Mouse (Mus musculus) NIH3T3 (cell line): ENCODE measurements around the gene Pkdrej.
A peak's percentile ranks its signal among the peaks of the same experiment; 100 is the strongest.
"Not testable (repeated sequence)": the region's sequence is repeated elsewhere in the genome, so short reads cannot be mapped to it uniquely, and the experiment has no call there.

Experiments used
- DNase-seq: peaks from one replicate; pipeline ENCODE4 v3.0.0-alpha.2; 2012; ENCODE audit warnings: low read depth

The Pkdrej gene

GRCm38 (mm10) chr15:85809091-85809490, 12.4 kb downstream of the Pkdrej start:
- DNase-seq = no peak

GRCm38 (mm10) chr15:85808434-85808833, 13.1 kb downstream of the Pkdrej start:
- DNase-seq = no peak

- DNase-seq = no peak
These were observed 13.5 kb downstream of the Pkdrej start for GRCm38 (mm10) chr15:85808031-85808430.

DNA sequence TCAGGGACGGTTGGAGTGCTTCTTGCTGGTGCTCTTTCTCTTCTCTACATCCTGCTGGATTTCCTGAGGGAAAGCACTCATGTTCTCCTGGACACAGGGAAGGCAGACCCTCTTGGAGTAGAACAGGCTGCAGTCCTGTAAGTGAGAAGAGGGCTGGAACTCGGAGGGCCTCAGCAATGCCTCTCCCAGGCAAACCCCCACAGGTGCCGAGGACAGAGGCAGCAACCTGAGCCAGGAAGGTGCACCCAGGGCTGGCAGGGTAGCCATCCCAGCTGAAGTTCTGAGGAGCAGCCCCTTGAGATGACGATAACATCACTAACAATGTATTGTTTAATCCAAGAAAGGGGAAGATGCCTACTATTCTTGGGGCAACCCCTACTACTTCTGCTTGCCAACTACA, 14.1 kb downstream of the Pkdrej start:
- DNase-seq = no peak

- no peak for DNase-seq
These were observed 14.6 kb downstream of the Pkdrej start for GRCm38 (mm10) chr15:85806886-85807285.

DNA sequence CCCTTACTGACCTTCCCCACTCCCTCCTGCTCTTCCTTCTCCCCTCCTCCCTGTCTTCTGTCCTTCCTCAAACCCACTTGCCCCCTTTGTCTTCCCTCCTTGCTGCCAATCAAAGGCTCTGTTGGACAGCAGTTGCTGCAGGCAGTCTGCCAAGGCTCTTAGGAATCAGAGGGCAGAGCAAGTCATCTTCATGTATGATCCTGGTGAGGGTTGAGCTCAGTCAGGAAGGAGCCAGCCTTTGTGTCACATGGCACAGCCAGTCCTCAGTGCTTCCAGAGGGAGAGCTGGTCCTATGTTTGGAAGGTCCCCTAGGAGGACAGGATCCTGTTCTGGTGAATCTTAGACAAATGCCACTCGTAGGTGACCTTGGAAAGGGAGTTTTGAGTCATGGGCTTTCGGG, 18.6 kb downstream of the Pkdrej start:
- peak; percentile 34 for DNase-seq

- no peak for DNase-seq
These were observed 22.9 kb downstream of the Pkdrej start for GRCm38 (mm10) chr15:85798676-85799075.

DNA sequence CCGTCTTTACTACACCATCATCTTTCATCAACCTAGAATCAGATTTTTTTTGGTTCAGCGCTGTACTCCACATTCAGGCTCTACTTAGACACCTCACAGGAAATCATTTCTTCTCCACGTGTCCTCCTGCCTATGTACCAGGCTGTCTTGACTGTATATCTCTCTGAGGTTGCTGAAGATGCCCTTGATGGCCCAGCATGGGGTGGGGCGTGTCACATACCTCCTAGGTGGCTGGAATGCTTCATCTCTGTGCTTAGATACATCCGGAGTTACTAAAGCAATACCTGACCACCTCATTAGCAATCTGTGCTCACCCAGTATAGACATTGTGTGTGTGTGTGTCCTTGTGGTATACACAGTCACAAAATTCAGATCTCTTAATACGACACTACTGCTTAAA, 26.0 kb downstream of the Pkdrej start:
- no peak for DNase-seq

- DNase-seq = peak; percentile 30
These were observed 28.7 kb downstream of the Pkdrej start for GRCm38 (mm10) chr15:85792819-85793218.

DNA sequence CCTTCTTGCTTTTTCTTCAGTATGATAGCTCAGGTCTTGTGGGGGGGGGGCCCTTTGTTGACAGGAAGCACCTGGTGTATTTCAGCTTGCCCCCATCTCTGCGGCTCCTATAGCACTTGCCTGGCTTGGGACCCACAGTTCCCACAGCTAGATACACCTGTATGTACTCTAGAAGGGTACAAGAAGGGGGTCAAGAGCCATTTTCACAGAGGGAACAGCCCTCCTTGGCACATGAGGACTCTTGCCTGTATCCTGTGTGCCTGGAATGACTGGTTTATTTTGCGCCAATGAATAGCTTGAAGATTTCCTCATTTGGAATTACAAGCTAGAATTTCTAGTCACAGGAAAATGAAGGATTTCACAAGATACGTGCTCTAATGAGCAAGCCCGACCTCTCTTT, 30.1 kb downstream of the Pkdrej start:
- no peak for DNase-seq

GRCm38 (mm10) chr15:85788633-85789032, 32.9 kb downstream of the Pkdrej start:
- no peak for DNase-seq

DNA sequence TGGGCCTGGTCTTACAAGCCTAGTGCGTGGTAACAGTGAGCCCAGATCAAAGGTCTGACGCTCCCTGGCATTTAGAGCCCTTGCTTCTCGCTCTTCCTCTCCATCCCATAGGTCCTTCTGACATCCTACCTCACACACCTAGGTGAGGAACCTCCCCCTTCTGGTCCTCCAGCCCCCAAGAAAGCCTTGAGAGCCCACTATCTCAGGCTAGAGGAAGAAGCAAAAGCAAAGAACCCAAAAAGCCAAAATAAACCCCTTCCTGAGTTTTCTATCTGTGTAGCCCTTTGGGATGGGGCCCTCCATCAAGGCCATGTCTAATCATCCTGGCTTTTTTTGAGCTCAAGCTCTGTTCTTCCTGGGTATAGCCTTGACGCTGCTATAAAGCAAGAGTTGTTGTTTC, 33.5 kb downstream of the Pkdrej start:
- DNase-seq = no peak

DNA sequence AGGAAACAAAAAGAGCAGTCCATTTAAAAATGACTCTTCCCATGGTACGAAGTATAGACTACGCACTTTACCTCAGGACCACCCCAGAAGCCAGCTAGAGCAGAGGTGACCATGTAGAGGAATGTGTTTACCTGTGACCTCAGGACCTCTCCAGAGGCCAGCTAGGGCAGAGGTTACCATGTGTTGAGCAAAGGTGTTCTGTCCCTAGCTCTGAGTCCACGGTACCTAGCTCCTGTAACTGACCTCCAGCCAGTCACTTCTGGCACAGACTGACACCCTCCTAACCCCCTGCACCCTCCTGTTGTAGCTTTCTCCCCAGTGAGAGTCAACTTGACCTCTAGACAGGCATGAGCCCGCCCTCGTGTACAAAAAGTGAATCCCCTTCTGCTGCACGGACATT, 34.1 kb downstream of the Pkdrej start:
- no peak for DNase-seq

DNA sequence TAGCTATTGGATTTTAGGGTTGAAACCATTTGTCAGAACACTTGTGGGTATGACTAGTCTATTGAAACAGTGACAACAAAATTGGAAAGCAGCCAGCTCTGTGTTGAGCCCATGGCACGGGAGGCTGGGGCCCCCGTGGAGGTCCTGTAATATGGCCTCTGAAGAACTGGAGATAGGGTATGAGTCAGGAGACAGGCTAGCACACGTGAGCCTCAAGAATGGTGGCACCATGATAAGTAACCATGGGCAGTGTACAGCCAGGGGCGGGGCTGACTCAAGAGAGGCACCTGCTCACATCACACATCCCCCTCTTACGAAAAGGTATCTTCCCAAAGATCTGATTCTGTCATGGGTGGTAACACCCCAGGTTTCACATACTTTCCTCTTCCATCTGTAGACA, 34.8 kb downstream of the Pkdrej start:
- DNase-seq = no peak

DNA sequence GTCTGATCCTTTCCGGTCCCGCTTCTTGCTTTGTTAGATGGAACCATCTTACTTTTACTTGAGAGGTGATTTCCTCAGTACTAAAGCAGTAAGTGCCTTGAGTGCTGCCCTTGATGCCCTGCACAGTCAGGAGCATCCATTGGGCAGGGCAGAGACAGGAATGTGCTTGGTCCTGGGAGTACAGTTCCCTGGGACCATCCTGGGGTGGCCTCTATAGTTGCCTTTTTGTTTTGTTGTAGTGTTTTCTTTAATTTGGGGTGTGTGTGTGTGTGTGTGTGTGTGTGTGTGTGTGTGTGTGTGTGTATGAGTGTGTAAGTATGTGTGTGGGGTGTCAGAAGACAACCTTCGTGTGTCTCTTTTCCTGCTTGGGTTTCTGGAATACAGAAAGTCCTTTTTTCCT, 37.2 kb downstream of the Pkdrej start:
- no peak for DNase-seq

- no peak for DNase-seq
These were observed 38.4 kb downstream of the Pkdrej start for GRCm38 (mm10) chr15:85783146-85783545.

DNA sequence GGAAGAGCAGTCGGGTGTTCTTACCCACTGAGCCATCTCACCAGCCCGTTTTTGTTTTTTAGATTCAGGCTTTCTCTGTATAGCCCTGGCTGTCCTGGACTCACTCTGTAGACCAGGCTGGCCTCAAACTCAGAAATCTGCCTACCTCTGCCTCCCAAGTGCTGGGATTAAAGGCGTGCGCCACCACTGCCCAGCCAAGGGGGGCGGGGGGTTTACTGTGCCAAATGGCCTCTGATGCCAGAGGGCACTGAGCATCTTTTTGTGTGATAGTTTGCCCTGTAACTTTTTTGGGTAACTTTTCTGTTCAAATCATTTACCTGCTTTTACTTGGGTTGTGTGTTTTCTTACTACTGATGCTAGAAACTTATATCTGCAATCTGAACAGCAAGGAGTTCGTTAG, 42.6 kb downstream of the Pkdrej start:
- not testable (repeated sequence) for DNase-seq

DNA sequence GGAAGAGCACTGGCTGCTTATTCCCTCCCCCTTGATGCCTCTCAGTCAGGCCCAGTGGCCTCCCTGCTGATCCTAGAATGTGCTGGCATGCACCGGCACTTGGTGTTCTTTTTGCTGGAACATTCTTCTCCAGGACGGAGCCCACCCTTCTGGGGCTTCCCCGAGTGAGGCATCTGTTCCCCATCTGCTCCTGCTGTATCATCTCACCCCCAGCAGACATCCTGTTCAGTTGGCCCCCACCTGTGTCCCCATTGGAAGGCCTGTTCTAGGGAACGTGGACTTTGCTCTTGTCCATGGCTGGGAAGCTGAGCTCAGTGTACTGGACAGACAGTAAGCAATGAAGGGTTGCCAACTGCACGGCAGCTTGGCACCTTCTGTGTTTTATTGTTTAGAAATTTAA, 44.8 kb downstream of the Pkdrej start:
- no peak for DNase-seq

DNA sequence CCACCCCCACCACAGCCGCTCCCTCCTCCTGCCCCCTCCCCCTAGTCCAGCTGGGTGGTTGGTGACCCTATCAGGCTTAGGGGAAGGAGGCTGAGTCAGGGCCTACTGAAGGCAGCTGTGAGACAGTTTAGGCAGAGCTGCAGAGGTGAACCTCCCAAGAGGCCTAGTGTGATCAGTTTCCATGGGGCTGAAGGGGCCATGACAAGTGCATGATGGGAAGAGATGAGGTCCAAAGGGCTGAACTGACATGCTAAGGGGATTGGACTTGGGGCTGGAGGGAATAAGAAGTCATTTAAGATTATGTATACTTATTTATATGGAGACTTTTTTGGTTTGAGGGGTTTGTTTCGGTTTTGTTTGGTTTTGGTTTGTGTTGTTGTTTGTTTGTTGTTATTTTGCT, 45.3 kb downstream of the Pkdrej start:
- DNase-seq = no peak

DNA sequence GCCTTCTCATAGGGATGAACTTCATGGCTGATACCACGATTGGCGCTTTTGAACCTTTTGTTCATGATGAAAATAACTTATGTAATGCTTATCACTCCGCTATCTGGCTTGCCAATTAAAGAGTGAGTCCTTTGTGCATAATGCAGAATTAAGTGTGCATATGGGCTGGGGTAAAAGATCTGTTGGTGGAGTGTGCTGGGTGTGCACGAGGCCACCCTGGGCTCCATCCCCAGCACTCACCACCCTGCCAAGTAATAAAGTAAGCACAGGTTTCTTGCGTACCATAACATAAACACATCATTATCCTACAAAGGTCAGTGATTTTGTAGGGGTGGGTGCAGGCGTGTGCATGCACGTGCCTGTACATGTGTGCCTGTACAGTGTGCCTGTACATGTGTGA, 46.5 kb downstream of the Pkdrej start:
- DNase-seq = no peak

DNA sequence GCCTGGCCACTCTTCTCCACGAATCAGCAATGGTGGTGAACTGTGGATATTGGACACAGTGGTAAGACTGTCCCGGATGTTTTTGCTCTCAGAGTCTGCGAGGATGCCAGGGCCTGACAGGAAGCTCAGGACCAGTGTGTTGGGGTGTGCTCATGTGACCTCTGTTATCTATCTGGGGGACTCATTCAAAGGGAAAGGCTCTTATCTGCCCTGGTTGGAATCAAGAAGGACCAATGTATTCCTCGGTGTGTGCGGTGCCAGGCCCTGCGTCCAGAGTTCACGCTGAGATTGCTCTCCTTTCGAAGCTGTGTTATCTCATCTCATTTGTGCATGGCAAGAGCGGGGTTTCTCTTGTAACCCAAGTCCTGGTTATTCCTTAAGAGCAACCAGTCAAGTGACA, 47.1 kb downstream of the Pkdrej start:
- no peak for DNase-seq

DNA sequence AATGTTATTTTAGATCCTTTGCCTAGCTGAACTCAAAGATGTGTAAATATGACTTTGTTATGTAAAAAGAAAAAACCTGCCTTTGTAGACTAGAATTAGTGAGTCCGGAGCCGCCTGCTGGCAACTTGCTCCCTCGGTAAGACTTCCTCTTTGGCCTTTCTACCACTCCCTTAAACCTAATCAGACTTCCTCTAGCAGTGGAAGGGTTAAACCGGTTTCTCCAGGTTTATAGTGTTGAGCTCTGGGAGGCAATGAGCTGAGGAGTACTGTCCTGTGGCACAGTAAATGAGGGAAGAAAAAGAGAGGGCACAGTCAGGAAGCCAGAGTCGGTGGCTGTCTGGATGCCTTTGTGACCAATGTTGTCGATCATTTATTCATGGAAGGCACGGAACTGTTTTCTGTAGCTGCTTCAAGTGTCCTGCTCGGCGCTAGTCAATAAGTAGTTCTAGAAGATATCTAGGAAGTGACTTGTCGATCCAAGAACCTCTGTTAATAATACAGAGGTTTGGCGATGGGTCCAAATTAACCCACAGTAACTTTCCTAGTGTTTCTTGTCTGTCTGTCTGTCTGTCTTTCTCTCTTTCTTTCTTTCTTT, 49.3 kb downstream of the Pkdrej start:
- no peak for DNase-seq

- DNase-seq = no peak
These were observed 50.0 kb downstream of the Pkdrej start for GRCm38 (mm10) chr15:85771306-85772121.

- DNase-seq = no peak
These were observed 52.5 kb downstream of the Pkdrej start for GRCm38 (mm10) chr15:85768991-85769390.
